Mouse (Mus musculus): Measurements from ENCODE around the gene Arhgap19.

Arhgap19 gene

GRCm38 (mm10) chr19:41797536-41797935 is 4.3 kb downstream of the Arhgap19 start:
- DNase-seq: no peak

- no peak for DNase-seq
These were observed 5.0 kb downstream of the Arhgap19 start for GRCm38 (mm10) chr19:41796789-41797327.

GRCm38 (mm10) chr19:41796148-41796760 is 5.6 kb downstream of the Arhgap19 start:
- DNase-seq: no peak

GRCm38 (mm10) chr19:41794901-41795300 is 6.9 kb downstream of the Arhgap19 start:
- DNase-seq: no peak

- DNase-seq: no peak
These were observed 7.8 kb downstream of the Arhgap19 start for GRCm38 (mm10) chr19:41794017-41794416.

- DNase-seq: no peak
These were observed 8.8 kb downstream of the Arhgap19 start for GRCm38 (mm10) chr19:41792934-41793486.

- DNase-seq: no peak
These were observed 10.5 kb downstream of the Arhgap19 start for GRCm38 (mm10) chr19:41791384-41791783.

GRCm38 (mm10) chr19:41789110-41789961 is 12.5 kb downstream of the Arhgap19 start:
- no peak for DNase-seq

GRCm38 (mm10) chr19:41786896-41787295 is 15.0 kb downstream of the Arhgap19 start:
- DNase-seq: no peak

GRCm38 (mm10) chr19:41777514-41777913 is 24.3 kb downstream of the Arhgap19 start:
- no peak for DNase-seq

GRCm38 (mm10) chr19:41768711-41769110 is 33.1 kb downstream of the Arhgap19 start:
- DNase-seq: no peak

- no peak for DNase-seq
These were observed 35.2 kb downstream of the Arhgap19 start for GRCm38 (mm10) chr19:41766628-41767027.

- DNase-seq: peak; percentile 60 to 88
These were observed 37.8 kb downstream of the Arhgap19 start for GRCm38 (mm10) chr19:41763870-41764660.

GRCm38 (mm10) chr19:41761529-41761928 is 40.3 kb downstream of the Arhgap19 start:
- DNase-seq: no peak

- no peak for DNase-seq
These were observed 42.1 kb downstream of the Arhgap19 start for GRCm38 (mm10) chr19:41759765-41760164.

- DNase-seq: no peak
These were observed 42.6 kb downstream of the Arhgap19 start for GRCm38 (mm10) chr19:41759270-41759669.

- no peak for DNase-seq
These were observed 47.1 kb downstream of the Arhgap19 start for GRCm38 (mm10) chr19:41754760-41755159.

- DNase-seq: no peak
These were observed 49.9 kb downstream of the Arhgap19 start for GRCm38 (mm10) chr19:41751906-41752305.

GRCm38 (mm10) chr19:41747436-41747835 is 54.4 kb downstream of the Arhgap19 start:
- no peak for DNase-seq

GRCm38 (mm10) chr19:41745941-41746557 is 55.8 kb downstream of the Arhgap19 start:
- no peak for DNase-seq

- DNase-seq: no peak
These were observed 58.5 kb downstream of the Arhgap19 start, which contains the start of gene Slit1 for GRCm38 (mm10) chr19:41743396-41743795. Gene Slit1, minus strand, starts transcription at chr19:41743665.

GRCm38 (mm10) chr19:41738896-41739295 is 63.0 kb downstream of the Arhgap19 start:
- DNase-seq: no peak
